ENCODE assay signal across 8 mouse cellular contexts in genomic region chr17:35438885-35439284, GRCm38 (mm10). TPM values are rescaled to one million over a fixed set of nuclear protein-coding genes. Genes with fewer than 3 reads are reported as not detected.
DNase-seq lines count a peak whose midpoint lies in the region; ATAC-seq and TF ChIP-seq lines count a peak whose summit lies in the region.
"Not testable (repeated sequence)": the region's sequence is repeated elsewhere in the genome, so short reads cannot be mapped to it uniquely, and the experiment has no call there.

Gene H2-Q7 (plus strand): TSS chr17:35439155.

- H3K9ac ChIP-seq in hindbrain, postnatal 0 days (replicated peaks; ENCODE audit: low read length) = not testable (repeated sequence)

- not testable (repeated sequence) for H3K9me3 ChIP-seq in hindbrain, postnatal 0 days (ENCODE audit: low read length)

- DNase-seq in T-cell, adult 2 months (ENCODE audit: low spot score) = peak; percentile 93
- DNase-seq in embryo, embryonic 10.5 days (ENCODE audit: low spot score) = peak; percentile 92
- DNase-seq in gastrocnemius, postnatal 25 days = peak; percentile 55
- peak; percentile 91 for DNase-seq in hindbrain, postnatal 0 days (ENCODE audit: low spot score)
- peak; percentile 50 to 52 for DNase-seq in layer of hippocampus, postnatal 36 days
- DNase-seq in lung, postnatal 10 days = peak; percentile 91
- DNase-seq in ovary, postnatal 10 days (ENCODE audit: low spot score) = peak; percentile 67
- peak; percentile 49 to 73 for DNase-seq in thymus, adult 18-20 months

- H3K4me2 ChIP-seq in hindbrain, postnatal 0 days (ENCODE audit: low read depth, low read length) = peak within 1 kb of the TSS; percentile 67

- H3K27me3 ChIP-seq in hindbrain, postnatal 0 days (ENCODE audit: insufficient read depth, low read length) = not testable (repeated sequence)

- not testable (repeated sequence) for H3K27ac ChIP-seq in hindbrain, postnatal 0 days

- 3% methylated on average over 18 of the region's 18 CpGs for WGBS in hindbrain, postnatal 0 days

- ATAC-seq in hindbrain, postnatal 0 days = peak; percentile 96

- H3K4me3 ChIP-seq in hindbrain, postnatal 0 days (ENCODE audit: low read length) = peak within 1 kb of the TSS; percentile 45

- TF ChIP-seq CTCF in hindbrain, postnatal 0 days (IDR thresholded peaks at IDR 0.05; ENCODE audit: low read depth) = not testable (repeated sequence)

- not testable (repeated sequence) for H3K4me1 ChIP-seq in hindbrain, postnatal 0 days (ENCODE audit: insufficient read depth, low read length)

- H3K36me3 ChIP-seq in hindbrain, postnatal 0 days (ENCODE audit: insufficient read depth, low read length) = not testable (repeated sequence)

RNA-seq across cellular contexts. Expression of gene H2-Q7, which starts in this region (rescaled TPM):
- under 1 TPM; 0.38 to 0.70 TPM for total RNA-seq in gastrocnemius, postnatal 25 days (2021)
- 1.5 and 2.4 TPM in 2 replicates for total RNA-seq in hindbrain, postnatal 0 days (2014; rRNA removed)
- polyA plus RNA-seq in hindbrain, postnatal 0 days (2015; fragmentation: Nextera tagmentation; extraction: Ambion mirVana) = 3.7 and 3.9 TPM in 2 replicates
- total RNA-seq in layer of hippocampus, postnatal 36 days (2021) = under 1 TPM; 0.65 to 0.88 TPM

Comparison
In these comparisons a context has a peak if more than half of its experiments do, and no peak if none do; other contexts are left out.
1. Peak in DNase-seq in gastrocnemius, postnatal 25 days; RNA of the gene not detected or under 1 TPM.
2. Peak in DNase-seq in layer of hippocampus, postnatal 36 days; RNA of the gene not detected or under 1 TPM.